Mouse (Mus musculus): Measurements from ENCODE around the gene Leo1.
"Not testable (repeated sequence)": the region's sequence is repeated elsewhere in the genome, so short reads cannot be mapped to it uniquely, and the experiment has no call there.

The Leo1 gene

DNA sequence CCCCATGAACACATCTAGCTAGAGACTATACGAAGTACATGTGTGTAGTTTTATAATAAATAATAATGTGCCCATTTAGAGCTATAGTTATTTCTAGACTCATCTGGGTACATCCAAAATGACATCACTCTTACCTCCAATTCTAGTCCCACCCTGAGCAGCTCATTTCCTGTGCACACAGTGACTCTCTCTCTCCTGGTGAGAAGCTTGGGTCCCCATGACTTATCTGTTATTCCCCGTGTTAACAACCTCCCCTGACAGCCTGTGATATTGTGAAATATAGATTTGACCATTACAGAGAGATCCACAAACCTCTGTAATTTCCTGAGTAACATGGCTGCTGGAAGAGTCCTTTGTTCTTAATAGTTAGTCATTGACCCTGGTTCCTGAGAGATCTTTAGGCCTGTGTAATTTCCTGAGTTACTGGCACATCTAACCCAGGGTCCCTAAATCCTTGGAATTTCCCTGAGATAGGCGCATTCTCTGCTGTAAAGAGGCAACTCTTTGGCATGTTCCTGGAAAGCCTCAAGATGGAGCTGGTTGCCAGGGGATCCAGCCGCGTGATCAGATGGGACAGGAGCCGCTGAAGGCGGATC lies 15.4 kb upstream of the Leo1 start:
- no peak for DNase-seq (ENCODE audit: low read depth, low spot score)

GRCm38 (mm10) chr9:75427366-75428273 lies 13.7 kb upstream of the Leo1 start:
- DNase-seq (ENCODE audit: low read depth, low spot score), result peak; percentile 98

GRCm38 (mm10) chr9:75428274-75428600 lies 13.1 kb upstream of the Leo1 start:
- no peak for DNase-seq (ENCODE audit: low read depth, low spot score)

DNA sequence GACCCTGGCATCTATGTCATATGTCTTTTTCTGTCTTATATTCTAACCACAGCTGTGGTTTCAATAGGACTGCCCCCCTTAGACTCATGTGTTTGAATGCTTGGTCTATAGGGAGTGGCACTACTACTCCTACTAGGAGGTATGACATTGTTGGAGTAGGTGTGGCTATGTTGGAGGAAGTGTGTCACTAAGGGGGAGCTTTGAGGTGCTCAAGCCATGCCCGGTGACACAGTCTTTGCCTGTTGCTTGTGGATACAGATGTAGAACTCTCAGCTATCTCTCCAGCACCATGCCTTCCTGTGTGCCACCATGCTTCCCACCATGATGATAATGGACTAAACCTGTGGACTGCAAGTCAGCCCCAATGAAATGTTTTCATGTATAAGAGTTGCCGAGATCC lies 12.3 kb upstream of the Leo1 start:
- DNase-seq (ENCODE audit: low read depth, low spot score), result no peak

GRCm38 (mm10) chr9:75429657-75430056 lies 11.7 kb upstream of the Leo1 start:
- no peak for DNase-seq (ENCODE audit: low read depth, low spot score)

GRCm38 (mm10) chr9:75430822-75431621 lies 10.3 kb upstream of the Leo1 start:
- DNase-seq (ENCODE audit: low read depth, low spot score), result peak; percentile 76

GRCm38 (mm10) chr9:75432694-75433093 lies 8.6 kb upstream of the Leo1 start:
- DNase-seq (ENCODE audit: low read depth, low spot score), result no peak

- DNase-seq (ENCODE audit: low read depth, low spot score), result peak; percentile 74
These were observed 7.0 kb upstream of the Leo1 start for GRCm38 (mm10) chr9:75434172-75434793.

- no peak for DNase-seq (ENCODE audit: low read depth, low spot score)
These were observed 6.5 kb upstream of the Leo1 start for GRCm38 (mm10) chr9:75434872-75435271.

- no peak for DNase-seq (ENCODE audit: low read depth, low spot score)
These were observed 6.0 kb upstream of the Leo1 start for GRCm38 (mm10) chr9:75435291-75435690.

DNA sequence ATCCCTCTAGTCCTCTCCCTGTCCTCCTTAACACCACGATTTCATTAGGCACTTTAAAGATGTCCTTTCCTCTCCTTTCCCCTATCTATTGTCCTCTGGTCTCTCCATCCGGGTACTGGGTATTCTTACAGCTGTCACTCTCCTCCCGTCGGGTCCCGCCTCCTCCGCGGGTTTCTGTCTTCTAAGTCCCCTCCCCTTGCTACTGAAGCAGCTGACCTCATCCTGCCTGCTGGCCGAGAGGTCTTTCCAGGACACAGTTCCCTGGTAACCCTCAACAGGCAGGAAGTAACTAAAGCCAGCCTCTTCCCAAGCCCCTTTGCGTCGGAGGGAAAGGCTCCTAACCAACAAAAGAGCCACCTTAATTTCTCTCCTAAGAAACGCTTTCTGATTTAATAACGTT lies 5.4 kb upstream of the Leo1 start:
- peak; percentile 88 for DNase-seq (ENCODE audit: low read depth, low spot score)

DNA sequence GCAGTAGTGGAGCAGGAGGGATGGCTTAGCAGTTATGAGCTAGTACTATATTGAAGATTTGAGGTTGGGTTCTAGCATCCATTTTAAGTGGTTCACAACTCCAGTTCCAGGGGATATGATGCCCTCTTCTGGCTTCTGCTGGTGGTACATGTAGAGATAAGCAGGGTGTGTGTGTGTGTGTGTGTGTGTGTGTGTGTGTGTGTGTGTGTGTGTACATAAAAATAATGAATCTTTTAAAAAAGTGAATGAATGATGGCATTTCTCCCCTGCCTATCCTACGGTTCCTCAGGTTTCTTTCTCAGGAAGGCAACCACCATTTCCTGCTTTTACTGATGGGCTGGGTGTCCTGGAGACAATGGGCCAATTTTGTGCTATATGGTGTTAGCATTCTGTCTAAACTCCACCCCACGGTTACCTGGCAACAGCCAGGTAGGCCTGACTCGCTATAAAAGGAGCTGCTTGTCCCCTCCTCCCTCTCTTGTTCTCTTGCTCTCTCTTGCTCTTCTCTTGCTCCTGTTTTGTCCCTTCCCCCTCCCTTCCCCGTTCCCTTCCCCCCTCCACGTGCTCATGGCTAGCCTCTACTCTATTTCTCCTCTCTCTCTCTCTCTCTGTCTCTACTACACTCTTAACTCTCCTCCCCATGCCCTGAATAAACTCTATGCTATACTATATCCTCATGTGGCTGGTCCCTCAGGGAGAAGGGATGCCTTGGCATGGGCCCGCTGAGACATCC lies 3.5 kb upstream of the Leo1 start:
- DNase-seq (ENCODE audit: low read depth, low spot score), result peak; percentile 73

GRCm38 (mm10) chr9:75441691-75442131 lies 387 bp downstream of the Leo1 start:
- no peak for DNase-seq (ENCODE audit: low read depth, low spot score)

GRCm38 (mm10) chr9:75444981-75445380 lies 3.7 kb downstream of the Leo1 start:
- DNase-seq (ENCODE audit: low read depth, low spot score), result no peak

DNA sequence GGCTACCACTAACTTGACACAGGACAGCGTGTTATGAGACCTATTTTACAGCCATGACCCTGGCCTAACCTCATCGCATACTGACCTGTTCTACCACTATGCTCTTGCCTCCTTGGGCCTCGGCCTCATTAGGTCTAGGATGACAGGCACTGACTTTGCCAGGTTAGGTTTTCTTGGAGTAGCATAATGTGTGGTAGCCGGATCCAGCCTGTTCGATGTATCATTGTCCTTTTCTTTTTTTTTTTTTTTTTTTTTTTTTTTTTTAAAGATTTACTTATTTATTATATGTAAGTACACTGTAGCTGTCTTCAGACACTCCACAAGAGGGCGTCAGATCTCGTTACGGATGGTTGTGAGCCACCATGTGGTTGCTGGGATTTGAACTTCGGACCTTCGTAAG lies 5.2 kb downstream of the Leo1 start:
- DNase-seq (ENCODE audit: low read depth, low spot score), result not testable (repeated sequence)

- DNase-seq (ENCODE audit: low read depth, low spot score), result no peak
These were observed 6.7 kb downstream of the Leo1 start for GRCm38 (mm10) chr9:75448021-75448420.

DNA sequence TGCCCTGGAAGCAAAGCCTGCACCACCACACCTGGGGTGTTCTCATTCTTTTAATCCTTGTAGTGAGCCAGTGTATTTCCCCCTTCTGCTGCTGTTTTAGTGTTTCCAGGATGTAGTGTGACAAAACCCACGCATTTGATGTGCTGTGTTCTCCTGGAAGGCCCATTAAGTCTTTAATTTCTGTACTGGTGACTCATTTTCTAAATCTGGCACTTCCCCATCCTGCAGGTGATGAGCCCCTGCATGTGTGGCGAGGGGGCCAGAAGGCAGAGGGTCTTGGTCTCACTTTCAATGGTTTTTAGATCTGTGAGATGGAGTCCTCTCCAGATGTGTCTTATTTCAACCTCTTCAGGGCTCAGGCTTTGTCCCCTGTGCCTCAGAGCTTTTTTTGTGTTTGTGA lies 12.7 kb downstream of the Leo1 start:
- DNase-seq (ENCODE audit: low read depth, low spot score), result peak; percentile 33

DNA sequence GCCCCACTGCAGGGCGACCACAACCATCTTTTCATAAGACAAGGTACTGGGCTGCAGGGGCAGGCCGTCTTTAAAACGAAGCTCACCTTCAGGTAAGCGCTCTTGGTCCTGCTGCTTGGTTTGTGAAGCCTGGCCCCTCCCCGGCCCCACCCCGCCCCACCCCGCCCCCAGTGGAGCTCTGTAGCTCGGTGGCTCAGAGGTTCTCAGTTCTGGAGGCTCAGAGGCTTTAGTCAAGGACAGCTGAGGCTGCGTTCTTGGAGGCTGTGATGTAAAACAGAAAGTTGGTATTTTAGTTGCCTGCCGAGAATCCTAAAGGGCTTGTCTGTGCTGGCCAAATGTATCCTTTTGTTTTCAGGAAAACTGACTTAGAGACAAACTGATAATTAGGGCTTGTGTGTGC lies 14.4 kb downstream of the Leo1 start:
- peak; percentile 47 for DNase-seq (ENCODE audit: low read depth, low spot score)

GRCm38 (mm10) chr9:75463050-75463660 lies 21.8 kb downstream of the Leo1 start:
- peak; percentile 41 for DNase-seq (ENCODE audit: low read depth, low spot score)

DNA sequence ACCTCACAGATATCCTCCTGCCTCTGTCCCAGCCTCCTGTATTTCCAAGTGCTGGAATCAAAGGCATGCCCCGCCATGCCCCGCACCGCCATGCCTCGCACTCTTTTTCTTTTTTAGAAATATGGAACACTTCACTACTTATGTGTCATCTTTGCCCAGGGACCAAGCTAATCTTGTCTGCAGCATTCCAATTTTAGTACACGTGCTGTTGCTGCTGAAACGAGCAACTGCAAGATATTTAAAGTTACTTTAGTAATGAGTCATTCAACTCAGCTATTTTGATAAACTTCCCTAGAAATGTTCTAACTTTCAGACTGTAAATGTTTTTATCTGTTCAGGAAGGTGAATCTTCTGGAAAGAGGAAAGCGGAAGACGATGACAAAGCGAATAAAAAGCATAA lies 24.5 kb downstream of the Leo1 start:
- DNase-seq (ENCODE audit: low read depth, low spot score), result peak; percentile 84

DNA sequence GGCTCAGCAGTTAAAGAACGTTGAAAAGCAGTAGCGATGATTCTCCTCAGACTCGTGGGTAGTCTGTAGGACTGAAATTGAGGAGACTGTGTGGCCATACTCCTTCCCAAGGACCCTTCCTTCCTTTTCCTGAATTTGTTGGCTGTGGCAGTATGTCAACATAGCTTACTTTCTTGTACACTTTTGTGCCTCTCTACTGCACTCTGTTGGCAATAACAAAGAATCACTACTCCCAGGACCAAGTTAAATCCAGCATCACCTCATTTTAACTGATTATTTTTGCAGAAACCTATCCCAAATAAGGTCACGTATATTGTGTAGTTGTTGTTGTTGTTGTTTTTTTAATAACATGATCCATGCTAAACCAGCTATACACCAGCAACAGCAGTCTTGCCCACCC lies 25.3 kb downstream of the Leo1 start:
- no peak for DNase-seq (ENCODE audit: low read depth, low spot score)

Data from brain, adult 2 months (tissue).